Mouse (Mus musculus) hematopoietic stem cell, adult 5-6 weeks (primary cell): ENCODE data around the gene Btg3. TPM values are rescaled to one million over a fixed set of nuclear protein-coding genes. Genes with fewer than 3 reads are reported as not detected.

Experiments
- ATAC-seq, 2 experiments: fragments of 125-278 bp in 1 of 2; replicated peaks in 1 of 2; 2 replicates each; pipeline ENCODE4 v1.8.0; 2016 to 2017; ENCODE audit warnings: inconsistent platforms in 2 of 2, mild to moderate bottlenecking in 2 of 2, moderate number of reproducible peaks in 2 of 2, low read depth in 1 of 2, moderate TSS enrichment in 1 of 2; ENCODE audit not compliant: low FRiP score in 2 of 2, poor library complexity in 2 of 2, severe bottlenecking in 2 of 2, insufficient read depth in 1 of 2, low TSS enrichment in 1 of 2
- total RNA-seq: library from RNA; stranded (forward); fragments of 172-1452, 232-1000 nt; gene quantifications from 2 replicates; pipeline ENCODE4 v1.2.3, GENCODE M21; 2017

Btg3 gene
- total RNA-seq, result 20.8 and 26.1 TPM in 2 replicates

GRCm38 (mm10) chr16:78376745-78377570 lies at the start of gene Btg3:
Btg3 (minus strand) TSS chr16:78377192.
- peak; percentile 63 to 83 for ATAC-seq

GRCm38 (mm10) chr16:78417733-78418132 lies 40.7 kb upstream of the Btg3 start:
- ATAC-seq, result 0 out of 4 replicates have a peak, but pooled peaks of 1 of the 2 experiments have one; percentile 7

GRCm38 (mm10) chr16:78416500-78416899 lies 39.5 kb upstream of the Btg3 start:
- ATAC-seq, result no peak

GRCm38 (mm10) chr16:78409991-78410390 lies 33.0 kb upstream of the Btg3 start:
- no peak for ATAC-seq

GRCm38 (mm10) chr16:78407855-78408254 lies 30.9 kb upstream of the Btg3 start:
- no peak for ATAC-seq

- ATAC-seq, result no peak
These were observed 29.7 kb upstream of the Btg3 start for GRCm38 (mm10) chr16:78406657-78407056.

GRCm38 (mm10) chr16:78402316-78402715 lies 25.3 kb upstream of the Btg3 start:
- ATAC-seq, result no peak

GRCm38 (mm10) chr16:78399423-78399822 lies 22.4 kb upstream of the Btg3 start:
- 0 out of 4 replicates have a peak, but pooled peaks of 1 of the 2 experiments have one; percentile 19 for ATAC-seq

GRCm38 (mm10) chr16:78398734-78399133 lies 21.7 kb upstream of the Btg3 start:
- ATAC-seq, result peak; percentile 83 to 92

- ATAC-seq, result no peak; a peak in 1 of 4 replicates
These were observed 14.4 kb upstream of the Btg3 start for GRCm38 (mm10) chr16:78391354-78391753.

- no peak for ATAC-seq
These were observed 13.0 kb upstream of the Btg3 start for GRCm38 (mm10) chr16:78389986-78390385.

GRCm38 (mm10) chr16:78389122-78389521 lies 12.1 kb upstream of the Btg3 start:
- no peak for ATAC-seq

GRCm38 (mm10) chr16:78378493-78378892 lies 1.5 kb upstream of the Btg3 start:
- ATAC-seq, result no peak

GRCm38 (mm10) chr16:78375821-78376691 lies 936 bp downstream of the Btg3 start:
- peak; percentile 48 to 52 for ATAC-seq

- ATAC-seq, result peak; percentile 30 to 61
These were observed 1.8 kb downstream of the Btg3 start for GRCm38 (mm10) chr16:78375222-78375621.

- no peak for ATAC-seq
These were observed 3.2 kb downstream of the Btg3 start for GRCm38 (mm10) chr16:78373743-78374142.

- no peak for ATAC-seq
These were observed 4.2 kb downstream of the Btg3 start for GRCm38 (mm10) chr16:78372786-78373185.

- ATAC-seq, result no peak
These were observed 5.4 kb downstream of the Btg3 start for GRCm38 (mm10) chr16:78371491-78372046.
